Mouse (Mus musculus) hindbrain, embryonic 16.5 days (tissue): ENCODE measurements around the gene Inava. TPM values are rescaled to one million over a fixed set of nuclear protein-coding genes. Genes with fewer than 3 reads are reported as not detected.
A peak's percentile ranks its signal among the peaks of the same experiment; 100 is the strongest.

Source experiments
- ATAC-seq: fragments of 200-750 bp; cut with Nextera tagmentation; 2 replicates; pipeline ENCODE4 v1.8.0; 2017; ENCODE audit warnings: moderate TSS enrichment, moderate library complexity
- H3K27ac ChIP-seq: fragments of 300-500 bp; sonication (generic); 2 replicates; pipeline ENCODE4 v1.5.1; 2014; ENCODE audit warnings: low read depth, mild to moderate bottlenecking, control low read depth, low read length, moderate library complexity
- H3K27me3 ChIP-seq: fragments of 300-500 bp; sonication (generic); replicated peaks from 2 replicates; pipeline ENCODE4 v1.6.1; 2014; ENCODE audit warnings: low read length; ENCODE audit not compliant: control insufficient read depth, insufficient read depth
- H3K36me3 ChIP-seq: fragments of 300-500 bp; sonication (generic); 2 replicates; pipeline ENCODE4 v1.6.1; 2014; ENCODE audit warnings: mild to moderate bottlenecking, low read length, moderate library complexity, mixed read lengths; ENCODE audit not compliant: control insufficient read depth, insufficient read depth
- H3K4me1 ChIP-seq: fragments of 300-500 bp; sonication (generic); 2 replicates; pipeline ENCODE4 v1.6.1; 2014; ENCODE audit warnings: low read depth, low read length; ENCODE audit not compliant: control insufficient read depth, insufficient read depth
- H3K4me2 ChIP-seq: fragments of 300-500 bp; sonication (generic); 2 replicates; pipeline ENCODE4 v1.6.1; 2014; ENCODE audit warnings: mild to moderate bottlenecking, low read length, control low read depth, moderate library complexity
- H3K4me3 ChIP-seq: fragments of 300-500 bp; sonication (generic); 2 replicates; pipeline ENCODE4 v1.5.1; 2014; ENCODE audit warnings: mild to moderate bottlenecking, low read length, control low read depth, moderate library complexity
- H3K9ac ChIP-seq: fragments of 300-500 bp; sonication (generic); 2 replicates; pipeline ENCODE4 v1.6.1; 2014; ENCODE audit warnings: low read depth, mild to moderate bottlenecking, control low read depth, low read length, moderate library complexity
- H3K9me3 ChIP-seq: fragments of 300-500 bp; sonication (generic); 2 replicates; pipeline ENCODE4 v1.6.1; 2014; ENCODE audit warnings: mild to moderate bottlenecking, low read length, moderate library complexity; ENCODE audit not compliant: control insufficient read depth
- WGBS: fragments of 180-500 bp; shearing (Covaris S2); extraction: QIAGEN DNeasy Blood & Tissue Kit; methylation state at CpG from one replicate; pipeline ENCODE4 v1.1.7; 2014; 5-methylcytosine and 5-hydroxymethylcytosine counted together
- polyA plus RNA-seq: library from polyadenylated mRNA; unstranded; fragments of >200 nt; fragmentation: Nextera tagmentation; extraction: Ambion mirVana; gene quantifications from 2 replicates; pipeline ENCODE4 v1.2.1, GENCODE M21; 2015

Gene Inava
- 2.6 TPM in 2 replicates for polyA plus RNA-seq

DNA sequence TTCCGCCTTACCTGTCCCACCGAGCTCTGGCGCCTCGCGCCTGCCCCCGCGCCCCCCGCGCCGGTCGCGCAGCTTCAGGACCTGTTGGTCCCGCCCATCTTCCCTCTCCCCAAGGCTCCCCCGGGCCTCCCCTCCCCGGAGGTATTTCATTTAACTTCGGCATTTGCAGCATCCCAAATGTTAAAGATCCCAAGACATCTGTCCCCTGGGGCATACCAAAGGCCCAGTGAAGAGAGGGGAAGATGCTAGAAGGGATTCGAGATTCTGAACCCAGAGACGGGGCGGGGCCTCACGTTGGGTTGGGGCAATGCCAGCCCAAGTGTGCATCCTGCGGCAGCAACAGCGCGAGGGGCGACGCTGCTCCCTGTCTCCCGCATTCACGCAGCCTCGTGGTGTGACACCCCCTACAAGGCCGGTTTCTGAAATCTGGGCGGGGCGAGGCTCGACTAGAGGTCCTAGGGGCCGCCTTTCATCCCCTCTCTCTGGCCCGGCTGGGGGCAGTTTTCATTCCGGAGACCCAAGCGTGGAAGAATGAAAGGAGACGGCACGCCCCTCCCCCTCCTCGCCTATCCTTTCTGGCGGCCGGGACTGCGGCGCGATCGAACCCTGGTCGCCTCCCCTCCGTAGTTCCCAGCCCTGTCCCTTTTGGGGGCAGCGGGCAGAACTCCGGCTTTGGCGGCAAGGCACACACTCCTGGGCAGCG lies at the start of gene Inava:
Gene Inava, minus strand, starts transcription at position 373 of the 703 bp plus-strand sequence.
- peak within 1 kb of the TSS; percentile 71 for H3K9ac ChIP-seq
- H3K4me3 ChIP-seq = peak within 1 kb of the TSS; percentile 61
- H3K9me3 ChIP-seq = no peaks in the 10 kb centered on the region
- ATAC-seq = peak; percentile 76
- 3% methylated on average over 40 of the region's 51 CpGs for WGBS
- no peaks in the 10 kb centered on the region for H3K36me3 ChIP-seq
- no peak within 1 kb of the TSS; the same call in 1 of the 2 replicates for H3K27ac ChIP-seq
- peak within 1 kb of the TSS; percentile 90 for H3K4me2 ChIP-seq
- peaks cover 25% of the 10 kb centered on the region for H3K4me1 ChIP-seq
- H3K27me3 ChIP-seq = no peaks in the 10 kb centered on the region

DNA sequence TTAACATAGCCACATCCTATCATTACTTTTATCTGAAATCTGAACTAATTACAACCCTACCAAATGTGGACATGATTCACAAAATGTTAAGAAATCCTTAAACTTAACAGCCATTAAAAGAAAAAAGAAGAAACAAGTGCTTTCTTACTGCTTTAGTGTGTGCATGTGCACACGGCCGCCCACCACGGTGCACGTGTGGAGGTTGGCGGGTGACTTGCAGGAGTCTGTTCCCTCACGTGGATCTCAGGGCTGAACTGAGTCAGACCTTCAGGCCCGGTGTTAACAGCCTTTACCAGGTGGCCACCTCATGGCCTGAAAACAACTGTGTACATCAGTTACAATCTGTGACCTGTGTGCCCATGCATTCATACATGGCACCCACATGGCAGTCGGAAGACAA lies 43.3 kb upstream of the Inava start:
- no peak overlapping the region for H3K4me3 ChIP-seq
- H3K27ac ChIP-seq = no peak overlapping the region
- WGBS = 91% methylated on average over 8 of the region's 8 CpGs
- no peak overlapping the region for H3K4me2 ChIP-seq
- peaks cover 63% of the 10 kb centered on the region for H3K36me3 ChIP-seq
- no peaks in the 10 kb centered on the region for H3K27me3 ChIP-seq
- H3K9me3 ChIP-seq = no peaks in the 10 kb centered on the region
- no peaks in the 10 kb centered on the region for H3K4me1 ChIP-seq
- no peak for ATAC-seq
- H3K9ac ChIP-seq = no peak overlapping the region

DNA sequence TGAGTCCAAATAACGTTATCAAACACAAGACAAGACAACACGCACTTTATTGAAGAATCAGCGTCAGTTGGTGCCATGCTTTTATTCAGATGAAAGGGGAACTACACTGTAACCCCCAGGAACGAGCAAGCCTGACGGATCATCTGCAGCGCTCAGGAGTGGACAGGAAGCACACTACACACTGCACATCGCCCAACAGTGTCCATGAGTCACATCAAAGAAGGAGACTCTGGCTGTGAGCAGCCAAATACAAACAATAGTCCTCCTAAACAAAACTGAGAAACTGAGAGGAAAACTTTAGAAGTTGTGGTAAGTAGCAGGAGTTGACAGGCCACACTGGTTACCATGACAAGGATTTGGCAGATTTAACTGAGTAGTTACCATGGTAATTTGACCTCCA lies 34.2 kb upstream of the Inava start:
- WGBS = 66% methylated on average over 7 of the region's 7 CpGs
- peak; percentile 60; the same call in 1 of the 2 replicates for ATAC-seq
- no peaks in the 10 kb centered on the region for H3K9me3 ChIP-seq
- H3K36me3 ChIP-seq = peaks cover 26% of the 10 kb centered on the region
- no peaks in the 10 kb centered on the region for H3K27me3 ChIP-seq
- no peaks in the 10 kb centered on the region for H3K4me1 ChIP-seq
- no peak overlapping the region for H3K4me2 ChIP-seq
- H3K4me3 ChIP-seq = no peak overlapping the region
- no peak overlapping the region for H3K9ac ChIP-seq
- no peak overlapping the region for H3K27ac ChIP-seq

DNA sequence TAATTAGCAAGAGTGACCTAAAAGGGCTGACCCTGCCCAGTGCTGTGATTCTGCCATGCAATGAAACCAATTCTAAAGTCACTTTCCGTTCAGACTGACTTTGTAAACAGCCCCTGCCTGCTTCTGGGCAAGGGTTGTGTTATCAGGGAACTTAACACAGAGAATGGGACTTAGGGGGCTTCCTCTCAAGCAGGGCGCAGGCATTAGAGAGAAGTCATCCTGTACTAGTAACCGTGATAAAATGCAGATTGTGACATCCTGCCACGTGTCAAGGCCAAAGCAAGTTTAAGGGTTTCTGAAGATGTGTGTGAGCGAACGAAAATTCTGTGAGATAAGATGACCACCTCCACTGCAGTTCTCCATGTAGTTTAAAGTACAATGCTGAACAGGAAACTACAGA lies 32.1 kb upstream of the Inava start:
- Histone ChIP-seq H3K4me2 (no peak overlapping the region), H3K9ac (no peak overlapping the region), H3K36me3 (peaks cover 5% of the 10 kb centered on the region), H3K27ac (no peak overlapping the region), H3K4me1 (no peaks in the 10 kb centered on the region), H3K9me3 (no peaks in the 10 kb centered on the region), H3K4me3 (no peak overlapping the region), H3K27me3 (peaks cover 8% of the 10 kb centered on the region; the same call in 1 of the 2 replicates)
- WGBS = 74% methylated on average over 6 of the region's 6 CpGs
- no peak for ATAC-seq

DNA sequence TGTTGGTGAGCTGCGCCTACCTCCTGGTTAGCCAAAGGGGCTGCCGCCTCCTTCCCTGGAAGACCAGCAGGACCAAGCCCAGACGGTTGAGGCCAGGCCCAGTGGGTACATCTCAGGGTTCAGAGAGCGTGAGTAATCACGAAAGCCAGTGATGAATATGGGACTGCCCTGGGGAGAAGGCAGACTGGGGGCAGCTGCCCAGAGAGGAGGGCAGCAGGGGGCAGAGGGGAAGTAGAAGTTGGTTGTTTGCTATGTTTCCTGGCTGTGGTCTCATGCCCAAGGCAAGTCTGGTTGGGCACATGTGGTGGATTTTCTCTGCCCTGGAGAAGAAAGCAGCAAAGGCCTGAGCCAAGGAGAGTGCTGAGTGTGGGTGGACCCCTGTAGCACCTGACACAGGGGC lies 29.3 kb upstream of the Inava start:
- H3K36me3 ChIP-seq = no peaks in the 10 kb centered on the region
- no peak overlapping the region for H3K4me2 ChIP-seq
- WGBS = 78% methylated on average over 5 of the region's 5 CpGs
- H3K4me3 ChIP-seq = no peak overlapping the region
- H3K27ac ChIP-seq = no peak overlapping the region
- no peak overlapping the region for H3K9ac ChIP-seq
- H3K9me3 ChIP-seq = no peaks in the 10 kb centered on the region
- H3K4me1 ChIP-seq = peaks cover 12% of the 10 kb centered on the region
- peaks cover 11% of the 10 kb centered on the region for H3K27me3 ChIP-seq
- ATAC-seq = no peak

DNA sequence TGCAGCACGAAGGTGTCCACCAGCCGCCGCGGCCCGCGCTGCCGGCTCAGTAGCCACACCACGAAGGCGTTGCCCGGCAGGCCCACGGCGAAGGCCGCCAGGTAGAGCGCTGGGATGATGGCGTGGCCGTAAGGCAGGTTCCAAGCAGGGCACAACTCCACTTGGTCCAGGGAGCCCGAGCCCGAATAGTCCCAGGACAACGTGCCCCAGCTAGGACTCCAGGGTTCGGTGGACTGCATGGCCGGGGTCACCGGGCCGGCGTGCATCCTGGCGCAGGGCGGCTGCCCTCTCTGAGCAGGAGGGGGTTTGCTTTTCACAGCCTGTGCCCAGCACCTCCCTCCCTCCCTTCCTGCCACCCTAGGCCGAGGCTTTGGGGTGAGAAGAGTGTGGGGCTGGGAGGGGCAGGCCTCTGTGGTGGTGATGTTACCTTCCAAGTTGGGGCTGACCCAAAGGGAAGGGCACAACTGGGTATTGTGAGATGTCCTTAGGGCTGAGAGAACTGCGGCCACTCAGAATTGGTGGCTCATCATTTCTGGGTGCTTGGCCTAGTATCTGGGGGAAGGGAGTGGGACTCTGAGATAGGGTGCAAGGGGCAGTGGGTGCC lies 26.7 kb upstream of the Inava start, which contains the start of gene Gpr25:
Gene Gpr25, minus strand, starts transcription at position 239 of the 604 bp plus-strand sequence.
- H3K4me3 ChIP-seq = peak within 1 kb of the TSS; percentile 61
- peak within 1 kb of the TSS; percentile 68 for H3K27ac ChIP-seq
- peak; percentile 65 for ATAC-seq
- WGBS = 7% methylated on average over 28 of the region's 28 CpGs
- peaks cover 16% of the 10 kb centered on the region for H3K27me3 ChIP-seq
- peak within 1 kb of the TSS; percentile 83 for H3K9ac ChIP-seq
- peak within 1 kb of the TSS; percentile 95 for H3K4me2 ChIP-seq
- H3K4me1 ChIP-seq = peaks cover 12% of the 10 kb centered on the region
- H3K9me3 ChIP-seq = no peaks in the 10 kb centered on the region
- no peaks in the 10 kb centered on the region for H3K36me3 ChIP-seq

DNA sequence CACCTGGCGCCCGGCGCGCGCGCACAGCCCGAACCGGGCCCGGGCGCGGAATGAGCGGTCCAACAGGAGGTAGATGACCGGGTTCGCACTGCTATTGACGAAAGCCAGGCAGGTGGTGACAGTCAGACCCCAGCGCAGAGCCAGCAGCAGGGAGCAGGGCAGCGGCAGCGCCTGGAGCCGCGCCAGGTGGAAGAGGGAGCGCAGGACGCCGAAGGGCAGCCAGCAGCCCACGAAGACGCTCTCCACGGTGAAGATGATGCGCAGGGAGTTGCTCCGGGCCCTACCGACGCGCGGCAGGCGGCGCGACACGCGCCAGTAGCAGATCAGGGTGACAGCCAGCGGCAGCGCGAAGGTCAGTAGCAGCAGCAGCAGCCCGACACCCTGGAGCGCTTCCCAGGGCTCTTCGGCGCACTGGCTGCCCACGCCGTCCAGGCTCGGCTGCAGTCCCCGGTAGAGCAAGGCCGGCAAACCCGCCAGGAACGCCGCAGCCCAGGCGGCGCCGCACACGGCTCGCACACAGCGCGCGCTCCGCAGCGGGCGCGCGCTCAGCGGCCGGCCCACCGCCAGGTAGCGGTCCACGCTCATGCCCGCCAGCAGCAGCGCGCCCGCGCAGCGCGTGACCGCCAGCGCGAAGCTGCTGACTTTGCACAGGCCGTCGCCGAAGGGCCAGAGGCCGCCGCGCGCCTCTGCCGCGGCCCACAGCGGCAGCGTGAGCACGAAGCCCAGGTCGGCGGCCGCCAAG lies 26.0 kb upstream of the Inava start:
- WGBS = 0% methylated on average over 84 of the region's 95 CpGs
- H3K4me2 ChIP-seq = peak overlapping the region; percentile 95
- H3K9ac ChIP-seq = peak overlapping the region; percentile 83
- peak overlapping the region; percentile 68 for H3K27ac ChIP-seq
- ATAC-seq = peak; percentile 90
- no peaks in the 10 kb centered on the region for H3K9me3 ChIP-seq
- H3K27me3 ChIP-seq = peaks cover 16% of the 10 kb centered on the region
- H3K4me1 ChIP-seq = peaks cover 12% of the 10 kb centered on the region
- H3K4me3 ChIP-seq = peak overlapping the region; percentile 61
- no peaks in the 10 kb centered on the region for H3K36me3 ChIP-seq

DNA sequence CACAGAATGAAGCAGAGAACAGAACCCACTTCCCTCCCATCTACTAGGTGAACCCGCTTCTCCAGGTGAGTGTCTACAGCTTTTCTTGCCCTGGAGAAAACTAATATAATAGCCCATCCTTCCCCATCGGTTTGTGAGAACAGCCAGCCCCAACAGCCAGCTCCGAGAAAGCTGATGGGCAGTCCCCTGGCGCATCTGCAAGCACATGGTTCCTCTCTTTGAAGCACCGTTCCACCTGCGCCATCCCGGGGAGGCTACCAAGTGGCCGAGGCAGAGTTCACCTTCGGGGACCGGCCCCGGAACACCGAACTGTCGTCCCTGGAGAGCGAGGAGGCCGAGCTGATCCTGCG lies 25.5 kb upstream of the Inava start:
- H3K9ac ChIP-seq = peak overlapping the region; percentile 83
- no peak; the same call in 1 of the 2 replicates for ATAC-seq
- peak overlapping the region; percentile 95 for H3K4me2 ChIP-seq
- H3K27me3 ChIP-seq = peaks cover 16% of the 10 kb centered on the region
- H3K27ac ChIP-seq = no peak overlapping the region; the same call in 1 of the 2 replicates
- peaks cover 12% of the 10 kb centered on the region for H3K4me1 ChIP-seq
- WGBS = 3% methylated on average over 16 of the region's 16 CpGs
- H3K4me3 ChIP-seq = peak overlapping the region; percentile 61
- no peaks in the 10 kb centered on the region for H3K9me3 ChIP-seq
- H3K36me3 ChIP-seq = no peaks in the 10 kb centered on the region

DNA sequence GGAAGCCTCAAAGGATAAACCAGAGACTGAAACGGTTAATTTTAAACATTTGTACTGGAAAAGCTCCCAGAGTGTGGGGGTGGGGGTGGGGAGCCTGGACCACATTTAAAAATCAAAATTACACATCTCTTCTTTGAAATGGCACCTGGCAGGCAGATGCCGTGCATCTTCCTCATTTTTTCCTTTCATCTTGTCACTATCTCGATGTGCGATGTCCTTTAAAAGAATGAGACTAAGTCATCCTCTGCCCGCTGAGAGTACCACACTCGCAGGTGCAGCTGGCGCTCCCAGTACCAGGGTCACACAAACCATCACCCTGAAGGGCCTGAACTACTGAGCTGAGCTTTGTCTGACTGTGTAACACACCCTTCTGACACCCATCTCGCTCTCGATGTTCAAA lies 24.4 kb upstream of the Inava start:
- H3K9me3 ChIP-seq = no peaks in the 10 kb centered on the region
- no peak for ATAC-seq
- H3K36me3 ChIP-seq = no peaks in the 10 kb centered on the region
- no peak overlapping the region for H3K4me2 ChIP-seq
- 71% methylated on average over 9 of the region's 9 CpGs for WGBS
- no peak overlapping the region for H3K4me3 ChIP-seq
- H3K27ac ChIP-seq = no peak overlapping the region
- H3K9ac ChIP-seq = no peak overlapping the region
- peaks cover 16% of the 10 kb centered on the region for H3K27me3 ChIP-seq
- H3K4me1 ChIP-seq = peaks cover 12% of the 10 kb centered on the region
